Mouse (Mus musculus) thymus, adult 2 months (tissue): ENCODE data around the gene Cd163l1.

Source experiments
- CTCF ChIP-seq: fragments of 200-500 bp; IDR thresholded peaks from 2 replicates; pipeline ENCODE4 v1.5.1; 2012; ENCODE audit warnings: mild to moderate bottlenecking, control low read depth, low read length, moderate library complexity, borderline replicate concordance; ENCODE audit not compliant: control insufficient read depth, poor library complexity, insufficient read depth; ENCODE audit errors: extremely low read depth
- POLR2A ChIP-seq: fragments of 200-500 bp; IDR thresholded peaks from 2 replicates; pipeline ENCODE4 v1.6.1; 2012; ENCODE audit warnings: mild to moderate bottlenecking, low read length, control low read depth, moderate library complexity; ENCODE audit not compliant: control insufficient read depth, poor library complexity, insufficient read depth; ENCODE audit errors: extremely low read depth

DNA sequence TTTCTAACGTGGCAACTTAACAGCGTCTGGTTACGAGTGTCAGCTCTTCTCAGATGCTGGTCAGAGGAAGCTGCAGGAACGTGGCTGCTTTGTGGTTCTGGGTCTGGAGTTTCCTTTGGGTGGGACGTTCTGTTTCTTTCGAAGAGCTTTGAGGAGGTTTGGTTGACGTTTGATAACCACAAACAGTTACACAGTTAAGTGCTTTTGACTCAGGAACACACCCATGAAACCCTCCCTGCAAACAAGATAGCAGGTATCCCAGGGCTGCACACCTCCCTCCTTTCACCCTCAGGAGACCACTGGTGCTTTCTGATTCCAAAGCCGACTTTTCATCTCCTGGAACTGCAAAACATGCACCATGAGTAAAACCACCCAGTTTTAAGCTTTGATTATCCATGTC, 9.9 kb upstream of the Cd163l1 start:
- TF ChIP-seq CTCF (no peak), POLR2A (no peak)
